Mouse (Mus musculus) cortical plate, adult 2 months (tissue): ENCODE measurements around the gene Tcf7l2.

Experiments used
- CTCF ChIP-seq: fragments of 200-500 bp; IDR thresholded peaks from 2 replicates; pipeline ENCODE4 v1.5.1; 2011; ENCODE audit warnings: mild to moderate bottlenecking, control low read depth, low read length; ENCODE audit not compliant: insufficient read depth; ENCODE audit errors: extremely low read depth
- POLR2A ChIP-seq: fragments of 200-500 bp; IDR thresholded peaks from 2 replicates; pipeline ENCODE4 v1.6.1; 2011; ENCODE audit warnings: mild to moderate bottlenecking, low read length, control low read depth; ENCODE audit not compliant: insufficient read depth; ENCODE audit errors: extremely low read depth

GRCm38 (mm10) chr19:55925804-55926521, 184.3 kb downstream of the Tcf7l2 start:
- TF ChIP-seq POLR2A (no peak), CTCF (no peak)
